Comparison of ENCODE assay signal across 8 mouse cellular contexts in genomic region chr11:84721979-84722378, GRCm38 (mm10).
A peak's percentile ranks its signal among the peaks of the same experiment; 100 is the strongest.
DNase-seq lines count a peak whose midpoint lies in the region; ATAC-seq and TF ChIP-seq lines count a peak whose summit lies in the region.

No protein-coding gene starts in this region.

- H3K36me3 ChIP-seq in CH12.LX (replicated peaks in 1 of 2; ENCODE audit: control insufficient read depth in 1 of 2, insufficient read depth in 1 of 2, low read length in 1 of 2): no peaks in the 10 kb centered on the region
- no peaks in the 10 kb centered on the region for H3K36me3 ChIP-seq in liver, embryonic 14.5 days (replicated peaks; ENCODE audit: control insufficient read depth, insufficient read depth, low read depth)

- H3K9me3 ChIP-seq in CH12.LX (replicated peaks; ENCODE audit: low read length): no peaks in the 10 kb centered on the region
- H3K9me3 ChIP-seq in liver, embryonic 14.5 days (ENCODE audit: control insufficient read depth, low read length): no peaks in the 10 kb centered on the region

- DNase-seq in kidney, postnatal 36 days: peak; percentile 9 to 20
- no peak for DNase-seq in kidney, postnatal 14 days
- DNase-seq in CH12.LX (ENCODE audit: extremely low read depth): peak; percentile 20
- no peak for DNase-seq in liver, embryonic 14.5 days (ENCODE audit: low read depth in 3 of 3, low spot score in 3 of 3)
- DNase-seq in heart, adult 11 months: no peak
- DNase-seq in spleen, postnatal 4 days (ENCODE audit: low spot score in 2 of 2): no peak
- DNase-seq in thymus, adult 18-20 months: no peak

- no peak for TF ChIP-seq EP300 in CH12.LX (IDR thresholded peaks at IDR 0.05; ENCODE audit: low read length)
- no peak for TF ChIP-seq EP300 in liver, embryonic 14.5 days (IDR thresholded peaks at IDR 0.05; ENCODE audit: low read depth)

- peak; percentile 19 to 72; a peak in 3 of 4 replicates for TF ChIP-seq CTCF in CH12.LX (conservative IDR thresholded peaks at IDR 0.05 in 1 of 2, IDR thresholded peaks at IDR 0.05 in 1 of 2; ENCODE audit: low read depth in 2 of 2, low read length in 2 of 2)
- 0 out of 2 replicates have a peak, but pooled peaks have one; percentile 24 for TF ChIP-seq CTCF in bone marrow macrophage, adult 2 months (IDR thresholded peaks at IDR 0.05; ENCODE audit: low read depth, low read length)
- TF ChIP-seq CTCF in liver, embryonic 14.5 days (IDR thresholded peaks at IDR 0.05; ENCODE audit: low read depth): peak; percentile 71

- in situ Hi-C loops in CH12.LX (cut with MboI; ENCODE audit: low pct_ligation_motif_present, low pct_unique_long_range_greater_than_20kb, low sequenced_read_pairs): no loop called here

- H3K27me3 ChIP-seq in CH12.LX (replicated peaks): peaks cover 85% of the 10 kb centered on the region
- no peaks in the 10 kb centered on the region for H3K27me3 ChIP-seq in liver, embryonic 14.5 days (ENCODE audit: control insufficient read depth, insufficient read depth, low read length)

- ATAC-seq in liver, embryonic 14.5 days (ENCODE audit: insufficient read depth): no peak

- H3K4me3 ChIP-seq in CH12.LX (replicated peaks in 1 of 3; ENCODE audit: low read depth in 2 of 3, low read length in 2 of 3, poor library complexity in 1 of 3): no peak overlapping the region
- H3K4me3 ChIP-seq in bone marrow macrophage, adult 2 months (ENCODE audit: insufficient read depth, low read length): no peak overlapping the region
- no peak overlapping the region for H3K4me3 ChIP-seq in liver, embryonic 14.5 days (ENCODE audit: insufficient read depth in 1 of 2, low read depth in 2 of 2, low read length in 2 of 2)

- peak; percentile 53 for TF ChIP-seq RAD21 in CH12.LX (IDR thresholded peaks at IDR 0.05; ENCODE audit: low read depth, low read length)

- 0 out of 2 replicates have a peak overlapping the region, but pooled peaks have one; percentile 15 for H3K9ac ChIP-seq in CH12.LX (ENCODE audit: insufficient read depth, low read depth)
- H3K9ac ChIP-seq in liver, embryonic 14.5 days (replicated peaks): no peak overlapping the region

- no peak overlapping the region for H3K27ac ChIP-seq in CH12.LX (ENCODE audit: insufficient read depth, low read depth)
- no peak overlapping the region for H3K27ac ChIP-seq in bone marrow macrophage, adult 2 months (ENCODE audit: insufficient read depth, low read depth, low read length)
- H3K27ac ChIP-seq in liver, embryonic 14.5 days: no peak overlapping the region

- 0 out of 2 replicates have a peak overlapping the region, but pooled peaks have one; percentile 70 for H3K4me2 ChIP-seq in CH12.LX (ENCODE audit: insufficient read depth, low read depth, poor library complexity, severe bottlenecking)
- no peak overlapping the region; the same call in 1 of the 2 replicates for H3K4me2 ChIP-seq in liver, embryonic 14.5 days (ENCODE audit: low read depth)

- dilution Hi-C loops in CH12.LX (cut with MboI; ENCODE audit: extremely low pct_ligation_motif_present, extremely low pct_unique_long_range_greater_than_20kb, low sequenced_read_pairs): no loop called here

- no peaks in the 10 kb centered on the region for H3K79me2 ChIP-seq in CH12.LX (replicated peaks; ENCODE audit: control insufficient read depth, extremely low read depth, insufficient read depth, poor library complexity, severe bottlenecking)

- TF ChIP-seq POLR2A in CH12.LX (IDR thresholded peaks at IDR 0.05; ENCODE audit: low read depth, low read length): no peak
- TF ChIP-seq POLR2A in bone marrow macrophage, adult 2 months (IDR thresholded peaks at IDR 0.05; ENCODE audit: borderline replicate concordance, low read depth, low read length): no peak

- 35% methylated on average over 3 of the region's 3 CpGs for WGBS in liver, embryonic 14.5 days (ENCODE audit: insufficient replicate concordance)

- H3K4me1 ChIP-seq in CH12.LX (ENCODE audit: control insufficient read depth in 1 of 2, insufficient read depth in 2 of 2): no peaks in the 10 kb centered on the region; a peak in 1 of 4 replicates
- H3K4me1 ChIP-seq in bone marrow macrophage, adult 2 months (ENCODE audit: control insufficient read depth, insufficient read depth, low read length): no peaks in the 10 kb centered on the region
- peaks cover 11 to 25% of the 10 kb centered on the region in 2 experiments for H3K4me1 ChIP-seq in liver, embryonic 14.5 days (replicated peaks; ENCODE audit: control insufficient read depth in 2 of 2, insufficient read depth in 2 of 2, low read length in 1 of 2)

TF ChIP-seq in CH12.LX, 34 proteins besides CTCF, POLR2A, EP300 and RAD21:
- TF ChIP-seq MAZ (IDR thresholded peaks at IDR 0.05; ENCODE audit: low read depth, low read length): 0 out of 2 replicates have a peak, but pooled peaks have one; percentile 42
- TF ChIP-seq E2F4 (IDR thresholded peaks at IDR 0.05; ENCODE audit: insufficient replicate concordance, low read depth, low read length): no peak
- TF ChIP-seq SMC3 (IDR thresholded peaks at IDR 0.05; ENCODE audit: low read depth, low read length): peak; percentile 56

Comparison
In these comparisons a context has a peak if more than half of its experiments do, and no peak if none do; other contexts are left out.
1. DNase-seq: peak in kidney, postnatal 36 days (2 of 2) and CH12.LX (single experiment); none in kidney, postnatal 14 days (single experiment), liver, embryonic 14.5 days (0 of 3), heart, adult 11 months (single experiment), spleen, postnatal 4 days (0 of 2) and thymus, adult 18-20 months (0 of 2).
2. Peak in every context shown above with its lines, with median percentiles within 50 percentile points of each other: CTCF ChIP-seq.